In genomic region chr16:33999388-33999787, GRCm38 (mm10) we compare ENCODE assay signal across 10 mouse cellular contexts. TPM values are rescaled to one million over a fixed set of nuclear protein-coding genes. Genes with fewer than 3 reads are reported as not detected.
DNase-seq lines count a peak whose midpoint lies in the region; ATAC-seq and TF ChIP-seq lines count a peak whose summit lies in the region.
"Had no signal": no experiment of that assay in that cellular context is flagged by ENCODE, and none has a peak within 500 bp of the region (broad histone marks: within the 10 kb centered on the region; RNA-seq: fewer than 3 reads in every experiment).

No protein-coding gene starts in this region.

- no peaks in the 10 kb centered on the region for H3K9me3 ChIP-seq in forebrain, embryonic 14.5 days (replicated peaks; ENCODE audit: control insufficient read depth, low read length)
- no peaks in the 10 kb centered on the region for H3K9me3 ChIP-seq in forebrain, embryonic 12.5 days
- H3K9me3 ChIP-seq in hindbrain, postnatal 0 days (ENCODE audit: low read length): no peaks in the 10 kb centered on the region
- H3K9me3 ChIP-seq in lung, embryonic 14.5 days (ENCODE audit: low read depth, low read length): no peaks in the 10 kb centered on the region
- H3K9me3 ChIP-seq: hindbrain, embryonic 15.5 days; neural tube, embryonic 12.5 days had no signal

- ATAC-seq in forebrain, embryonic 14.5 days: no peak
- no peak for ATAC-seq in forebrain, embryonic 12.5 days (ENCODE audit: low FRiP score)
- ATAC-seq in hindbrain, postnatal 0 days: no peak
- no peak for ATAC-seq in lung, embryonic 14.5 days (ENCODE audit: insufficient read depth)

- H3K9ac ChIP-seq in forebrain, embryonic 14.5 days (ENCODE audit: low read length): no peak overlapping the region
- no peak overlapping the region for H3K9ac ChIP-seq in forebrain, embryonic 12.5 days
- H3K9ac ChIP-seq in hindbrain, postnatal 0 days (replicated peaks; ENCODE audit: low read length): no peak overlapping the region
- H3K9ac ChIP-seq in lung, embryonic 14.5 days: no peak overlapping the region
- H3K9ac ChIP-seq: hindbrain, embryonic 15.5 days; neural tube, embryonic 12.5 days had no signal

- H3K27ac ChIP-seq in forebrain, embryonic 14.5 days (ENCODE audit: low read depth, low read length): no peak overlapping the region
- H3K27ac ChIP-seq in forebrain, embryonic 12.5 days: no peak overlapping the region
- H3K27ac ChIP-seq in hindbrain, postnatal 0 days: no peak overlapping the region
- H3K27ac ChIP-seq in lung, embryonic 14.5 days (ENCODE audit: low read depth): no peak overlapping the region
- H3K27ac ChIP-seq: hindbrain, embryonic 15.5 days; neural tube, embryonic 12.5 days had no signal

- no peaks in the 10 kb centered on the region for H3K36me3 ChIP-seq in forebrain, embryonic 14.5 days (ENCODE audit: control insufficient read depth, insufficient read depth, low read length)
- H3K36me3 ChIP-seq in forebrain, embryonic 12.5 days (replicated peaks): no peaks in the 10 kb centered on the region
- no peaks in the 10 kb centered on the region for H3K36me3 ChIP-seq in hindbrain, postnatal 0 days (ENCODE audit: insufficient read depth, low read length)
- H3K36me3 ChIP-seq in lung, embryonic 14.5 days (ENCODE audit: insufficient read depth): no peaks in the 10 kb centered on the region
- H3K36me3 ChIP-seq: hindbrain, embryonic 15.5 days; neural tube, embryonic 12.5 days had no signal

- peak; percentile 67 for DNase-seq in forebrain, embryonic 14.5 days (ENCODE audit: low spot score)
- DNase-seq in right cerebral cortex, adult 2 months (ENCODE audit: low spot score in 2 of 2): peak; percentile 58 to 66
- no peak for DNase-seq in right cerebral cortex, postnatal 36 days (ENCODE audit: low spot score in 2 of 2)
- peak; percentile 32 for DNase-seq in cerebellum, adult 9-11 months
- DNase-seq in hindbrain, postnatal 0 days (ENCODE audit: low spot score): peak; percentile 81
- peak; percentile 80 for DNase-seq in lung, embryonic 14.5 days
- DNase-seq in yolk sac, embryonic 10.5 days (ENCODE audit: low spot score): peak; percentile 45

- H3K4me3 ChIP-seq in forebrain, embryonic 14.5 days (ENCODE audit: low read depth, low read length): no peak overlapping the region
- H3K4me3 ChIP-seq in forebrain, embryonic 12.5 days (replicated peaks): no peak overlapping the region
- H3K4me3 ChIP-seq in hindbrain, postnatal 0 days (ENCODE audit: low read length): no peak overlapping the region
- no peak overlapping the region for H3K4me3 ChIP-seq in lung, embryonic 14.5 days (ENCODE audit: low read depth, low read length)
- H3K4me3 ChIP-seq: hindbrain, embryonic 15.5 days; neural tube, embryonic 12.5 days had no signal

- peaks cover 10% of the 10 kb centered on the region for H3K4me1 ChIP-seq in forebrain, embryonic 14.5 days (ENCODE audit: control insufficient read depth, insufficient read depth, low read length)
- H3K4me1 ChIP-seq in forebrain, embryonic 12.5 days: peaks cover 17% of the 10 kb centered on the region
- peaks cover 9% of the 10 kb centered on the region for H3K4me1 ChIP-seq in hindbrain, postnatal 0 days (ENCODE audit: insufficient read depth, low read length)
- H3K4me1 ChIP-seq in lung, embryonic 14.5 days (ENCODE audit: insufficient read depth): peaks cover 18% of the 10 kb centered on the region; the same call in 1 of the 2 replicates

- H3K27me3 ChIP-seq in forebrain, embryonic 14.5 days (replicated peaks; ENCODE audit: control insufficient read depth, insufficient read depth, low read length): no peaks in the 10 kb centered on the region
- H3K27me3 ChIP-seq in forebrain, embryonic 12.5 days: no peaks in the 10 kb centered on the region
- no peaks in the 10 kb centered on the region for H3K27me3 ChIP-seq in hindbrain, postnatal 0 days (ENCODE audit: insufficient read depth, low read length)
- H3K27me3 ChIP-seq in lung, embryonic 14.5 days (ENCODE audit: insufficient read depth, low read length): no peaks in the 10 kb centered on the region
- H3K27me3 ChIP-seq: hindbrain, embryonic 15.5 days had no signal

- WGBS in forebrain, embryonic 14.5 days: 33% methylated on average over 3 of the region's 3 CpGs
- 31% methylated on average over 3 of the region's 3 CpGs for WGBS in forebrain, embryonic 12.5 days
- 30% methylated on average over 3 of the region's 3 CpGs for WGBS in hindbrain, postnatal 0 days
- WGBS in lung, embryonic 14.5 days: 25% methylated on average over 3 of the region's 3 CpGs

- peak; percentile 64 for TF ChIP-seq CTCF in hindbrain, postnatal 0 days (IDR thresholded peaks at IDR 0.05; ENCODE audit: low read depth)
- peak; percentile 69 for TF ChIP-seq CTCF in lung, embryonic 14.5 days (IDR thresholded peaks at IDR 0.05; ENCODE audit: low read depth)

- H3K4me2 ChIP-seq in forebrain, embryonic 14.5 days (ENCODE audit: low read length): no peak overlapping the region
- no peak overlapping the region for H3K4me2 ChIP-seq in forebrain, embryonic 12.5 days
- no peak overlapping the region for H3K4me2 ChIP-seq in hindbrain, postnatal 0 days (ENCODE audit: low read depth, low read length)
- H3K4me2 ChIP-seq in lung, embryonic 14.5 days: no peak overlapping the region
- H3K4me2 ChIP-seq: hindbrain, embryonic 15.5 days; neural tube, embryonic 12.5 days had no signal

RNA-seq across cellular contexts. Expression of gene Umps, which starts 32.5 kb away (rescaled TPM):
- polyA plus RNA-seq in forebrain, embryonic 14.5 days (2014; fragmentation: Nextera tagmentation; extraction: Ambion mirVana): 35.1 and 39.6 TPM in 2 replicates
- polyA plus RNA-seq in forebrain, embryonic 12.5 days (2016; fragmentation: Nextera tagmentation; extraction: Ambion mirVana): 56.5 and 56.9 TPM in 2 replicates
- 16.7 and 23.6 TPM in 2 replicates for total RNA-seq in hindbrain, postnatal 0 days (2014; rRNA removed)
- polyA plus RNA-seq in hindbrain, postnatal 0 days (2015; fragmentation: Nextera tagmentation; extraction: Ambion mirVana): 23.0 and 23.7 TPM in 2 replicates
- polyA plus RNA-seq in lung, embryonic 14.5 days (2014; fragmentation: Nextera tagmentation; extraction: Ambion mirVana): 69.9 and 71.1 TPM in 2 replicates

Comparison
In these comparisons a context has a peak if more than half of its experiments do, and no peak if none do; other contexts are left out.
1. DNase-seq: peak in forebrain, embryonic 14.5 days (single experiment), right cerebral cortex, adult 2 months (2 of 2), cerebellum, adult 9-11 months (single experiment), hindbrain, postnatal 0 days (single experiment), lung, embryonic 14.5 days (single experiment) and yolk sac, embryonic 10.5 days (single experiment); none in right cerebral cortex, postnatal 36 days (0 of 2).